Mouse (Mus musculus) forebrain, embryonic 11.5 days (tissue): Measurements from ENCODE around the gene Mybpc2. TPM values are rescaled to one million over a fixed set of nuclear protein-coding genes. Genes with fewer than 3 reads are reported as not detected.

ENCODE experiments used
- ATAC-seq: fragments of 200-750 bp; cut with Nextera tagmentation; replicated peaks from 2 replicates; pipeline ENCODE4 v1.8.0; 2017; ENCODE audit warnings: moderate TSS enrichment; ENCODE audit not compliant: low FRiP score
- DNase-seq: peaks from one replicate; pipeline ENCODE4 v3.0.0-alpha.2; 2017; ENCODE audit warnings: low spot score
- H3K27ac ChIP-seq: fragments of 300-500 bp; sonication (generic); 2 replicates; pipeline ENCODE4 v1.5.1; 2014; ENCODE audit warnings: low read depth, low read length
- H3K27me3 ChIP-seq: fragments of 300-500 bp; sonication (generic); 2 replicates; pipeline ENCODE4 v1.6.1; 2014; ENCODE audit warnings: mild to moderate bottlenecking, low read length, mixed read lengths; ENCODE audit not compliant: control insufficient read depth, insufficient read depth
- H3K36me3 ChIP-seq: fragments of 300-500 bp; sonication (generic); 2 replicates; pipeline ENCODE4 v1.6.1; 2014; ENCODE audit warnings: mild to moderate bottlenecking, low read length, moderate library complexity, mixed read lengths; ENCODE audit not compliant: control insufficient read depth, insufficient read depth
- H3K4me1 ChIP-seq: fragments of 300-500 bp; sonication (generic); replicated peaks from 2 replicates; pipeline ENCODE4 v1.6.1; 2014; ENCODE audit warnings: low read length, mixed read lengths; ENCODE audit not compliant: control insufficient read depth, insufficient read depth
- H3K4me2 ChIP-seq: fragments of 300-500 bp; sonication (generic); 2 replicates; pipeline ENCODE4 v1.6.1; 2014; ENCODE audit warnings: low read depth, mild to moderate bottlenecking, low read length, moderate library complexity, mixed read lengths; ENCODE audit not compliant: severe bottlenecking
- H3K4me3 ChIP-seq: fragments of 300-500 bp; sonication (generic); 2 replicates; pipeline ENCODE4 v1.5.1; 2014; ENCODE audit warnings: low read depth, low read length
- H3K9ac ChIP-seq: fragments of 300-500 bp; sonication (generic); 2 replicates; pipeline ENCODE4 v1.6.1; 2014; ENCODE audit warnings: low read length
- H3K9me3 ChIP-seq: fragments of 300-500 bp; sonication (generic); 2 replicates; pipeline ENCODE4 v1.6.1; 2016; ENCODE audit warnings: low read length, mixed read lengths; ENCODE audit not compliant: control insufficient read depth
- WGBS: fragments of 180-500 bp; shearing (Covaris S2); extraction: QIAGEN DNeasy Blood & Tissue Kit; methylation state at CpG from one replicate; pipeline ENCODE4 v1.1.7; 2014; 5-methylcytosine and 5-hydroxymethylcytosine counted together
- polyA plus RNA-seq: library from polyadenylated mRNA; unstranded; fragments of >200 nt; fragmentation: Nextera tagmentation; extraction: Ambion mirVana; gene quantifications from 2 replicates; pipeline ENCODE4 v1.2.1, GENCODE M21; 2014

Gene Mybpc2
- polyA plus RNA-seq, 1 experiment from 2014 or later = not detected

- ATAC-seq (no peak), DNase-seq (no peak)
- Histone ChIP-seq H3K9me3 (no peaks in the 10 kb centered on the region), H3K4me1 (no peaks in the 10 kb centered on the region), H3K27ac (no peak overlapping the region), H3K4me2 (no peak overlapping the region), H3K27me3 (no peaks in the 10 kb centered on the region), H3K4me3 (no peak overlapping the region), H3K9ac (no peak overlapping the region), H3K36me3 (peaks cover 4% of the 10 kb centered on the region; the same call in 1 of the 2 replicates)
- WGBS = 94% methylated on average over 8 of the region's 8 CpGs
Observed at GRCm38 (mm10) chr7:44488545-44488944, 35.9 kb downstream of the Mybpc2 start.

- no peak for DNase-seq
Observed at GRCm38 (mm10) chr7:44487936-44488335, 36.5 kb downstream of the Mybpc2 start.

DNA sequence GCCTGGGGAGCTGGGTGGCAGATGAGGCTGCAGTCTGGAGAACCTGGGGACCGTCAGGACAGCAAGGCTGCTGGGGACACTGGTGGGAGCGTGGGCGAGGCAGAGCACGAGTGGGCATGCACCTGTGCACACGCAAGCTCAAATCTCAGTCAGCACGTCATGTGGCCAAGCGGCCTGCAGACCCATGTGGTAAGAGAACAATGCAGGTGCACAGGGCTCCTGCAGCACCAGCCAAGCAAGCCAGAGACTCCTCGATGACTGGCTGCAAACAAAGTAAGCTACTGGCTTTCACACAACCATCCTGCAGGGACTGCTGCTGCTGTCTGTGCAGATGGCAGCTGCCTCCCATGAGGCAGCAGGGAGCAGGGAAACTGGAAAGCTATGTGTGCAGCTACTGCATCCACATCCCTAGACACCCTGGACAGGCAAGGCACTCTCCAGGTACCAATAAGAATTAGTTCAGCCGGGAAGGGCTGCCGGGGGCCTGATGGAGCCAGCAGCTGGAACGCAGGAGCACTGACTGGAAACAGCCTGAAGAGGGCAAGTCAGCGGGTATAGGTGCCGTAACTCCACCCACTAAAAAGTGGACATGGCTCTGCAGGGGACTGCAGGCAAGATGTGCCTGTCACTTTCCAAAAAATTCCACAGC lies 37.4 kb downstream of the Mybpc2 start:
- 62% methylated on average over 13 of the region's 13 CpGs for WGBS
- Histone ChIP-seq H3K4me2 (no peak overlapping the region), H3K4me1 (no peaks in the 10 kb centered on the region), H3K27ac (no peak overlapping the region), H3K9ac (no peak overlapping the region; the same call in 1 of the 2 replicates), H3K9me3 (no peaks in the 10 kb centered on the region), H3K27me3 (no peaks in the 10 kb centered on the region), H3K36me3 (peaks cover 4% of the 10 kb centered on the region; the same call in 1 of the 2 replicates), H3K4me3 (no peak overlapping the region)
- ATAC-seq (no peak), DNase-seq (peak; percentile 53)

More at GRCm38 (mm10) chr7:44487936-44488335, 36.5 kb downstream of the Mybpc2 start:
- no peak for ATAC-seq
- Histone ChIP-seq H3K27me3 (no peaks in the 10 kb centered on the region), H3K27ac (no peak overlapping the region), H3K4me2 (no peak overlapping the region), H3K4me1 (no peaks in the 10 kb centered on the region), H3K9me3 (no peaks in the 10 kb centered on the region), H3K9ac (no peak overlapping the region), H3K4me3 (no peak overlapping the region), H3K36me3 (peaks cover 4% of the 10 kb centered on the region; the same call in 1 of the 2 replicates)
- WGBS = 82% methylated on average over 7 of the region's 7 CpGs

GRCm38 (mm10) chr7:44485572-44486195 lies 38.8 kb downstream of the Mybpc2 start:
- Histone ChIP-seq H3K4me1 (no peaks in the 10 kb centered on the region), H3K27me3 (no peaks in the 10 kb centered on the region), H3K4me2 (no peak overlapping the region), H3K4me3 (no peak overlapping the region), H3K36me3 (no peaks in the 10 kb centered on the region), H3K9ac (no peak overlapping the region), H3K9me3 (no peaks in the 10 kb centered on the region), H3K27ac (no peak overlapping the region)
- no peak for ATAC-seq
- DNase-seq = peak; percentile 46
- 70% methylated on average over 7 of the region's 7 CpGs for WGBS

DNA sequence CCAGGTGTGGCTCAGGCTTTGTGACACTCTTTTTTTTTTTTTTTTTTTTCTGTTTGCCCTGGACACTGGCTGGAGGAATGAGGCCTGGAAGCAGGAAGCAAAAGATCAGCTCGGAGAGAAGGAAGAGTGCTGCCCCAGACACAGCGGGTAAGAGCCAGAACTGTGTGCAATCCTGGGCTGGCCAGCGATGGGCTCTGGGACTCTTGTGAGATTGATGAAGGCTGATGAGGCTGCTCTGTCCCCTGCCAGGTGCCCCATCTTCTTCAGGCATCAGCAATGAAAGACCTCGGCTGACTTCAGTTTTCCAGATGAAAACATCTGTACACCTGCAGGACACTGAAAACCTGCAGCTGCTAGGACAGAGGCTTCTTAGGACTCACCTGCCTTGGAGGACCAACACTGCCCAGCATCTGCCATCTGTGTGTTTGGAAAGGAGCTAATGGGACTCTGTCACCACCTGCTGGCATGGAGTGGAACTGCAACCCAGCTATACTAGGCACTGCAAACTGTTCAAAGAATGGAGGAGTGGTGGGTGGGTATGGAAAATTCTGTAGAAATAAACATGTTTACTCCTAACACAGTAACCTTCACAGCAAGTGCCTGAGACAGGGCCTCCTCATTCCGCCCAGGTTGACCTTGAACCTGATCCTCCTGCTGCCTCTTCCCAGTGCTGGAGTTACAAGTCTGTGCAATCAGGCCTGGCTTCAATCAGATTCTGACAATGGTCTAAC lies 39.5 kb downstream of the Mybpc2 start:
- Histone ChIP-seq H3K9ac (no peak overlapping the region), H3K27ac (no peak overlapping the region), H3K36me3 (no peaks in the 10 kb centered on the region), H3K4me1 (no peaks in the 10 kb centered on the region), H3K9me3 (no peaks in the 10 kb centered on the region), H3K27me3 (no peaks in the 10 kb centered on the region), H3K4me2 (no peak overlapping the region), H3K4me3 (no peak overlapping the region)
- DNase-seq = peak; percentile 91
- WGBS = 35% methylated on average over 5 of the region's 5 CpGs
- peak; percentile 84 for ATAC-seq

DNA sequence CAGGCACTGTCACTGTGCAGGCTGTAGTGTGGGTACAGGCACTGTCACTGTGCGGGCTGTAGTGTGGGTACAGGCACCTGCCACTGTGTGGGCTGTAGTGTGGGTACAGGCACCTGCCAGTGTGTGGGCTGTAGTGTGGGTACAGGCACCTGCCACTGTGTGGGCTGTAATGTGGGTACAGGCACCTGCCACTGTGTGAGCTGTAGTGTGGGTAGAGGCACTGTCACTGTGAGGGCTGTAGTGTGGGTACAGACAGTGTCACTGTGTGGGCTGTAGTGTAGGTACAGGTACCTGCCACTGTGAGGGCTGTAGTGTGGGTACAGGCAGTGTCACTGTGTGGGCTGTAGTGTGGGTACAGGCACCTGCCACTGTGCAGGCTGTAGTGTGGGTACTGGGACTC lies 40.3 kb downstream of the Mybpc2 start:
- peak; percentile 48 for DNase-seq
- no peaks in the 10 kb centered on the region for H3K4me1 ChIP-seq
- H3K4me3 ChIP-seq = no peak overlapping the region
- H3K9ac ChIP-seq = no peak overlapping the region
- no peak overlapping the region for H3K27ac ChIP-seq
- no peaks in the 10 kb centered on the region for H3K36me3 ChIP-seq
- no peak for ATAC-seq
- H3K4me2 ChIP-seq = no peak overlapping the region
- H3K9me3 ChIP-seq = no peaks in the 10 kb centered on the region
- no peaks in the 10 kb centered on the region for H3K27me3 ChIP-seq
- WGBS = 100% methylated on average over 1 of the region's 1 CpGs

- Histone ChIP-seq H3K4me3 (no peak overlapping the region), H3K36me3 (no peaks in the 10 kb centered on the region), H3K9me3 (no peaks in the 10 kb centered on the region), H3K27me3 (no peaks in the 10 kb centered on the region), H3K27ac (no peak overlapping the region), H3K4me2 (no peak overlapping the region), H3K4me1 (no peaks in the 10 kb centered on the region), H3K9ac (no peak overlapping the region)
- no peak for ATAC-seq
- WGBS = 75% methylated on average over 3 of the region's 3 CpGs
- DNase-seq = no peak
Observed at GRCm38 (mm10) chr7:44482836-44483435, 41.5 kb downstream of the Mybpc2 start.

DNA sequence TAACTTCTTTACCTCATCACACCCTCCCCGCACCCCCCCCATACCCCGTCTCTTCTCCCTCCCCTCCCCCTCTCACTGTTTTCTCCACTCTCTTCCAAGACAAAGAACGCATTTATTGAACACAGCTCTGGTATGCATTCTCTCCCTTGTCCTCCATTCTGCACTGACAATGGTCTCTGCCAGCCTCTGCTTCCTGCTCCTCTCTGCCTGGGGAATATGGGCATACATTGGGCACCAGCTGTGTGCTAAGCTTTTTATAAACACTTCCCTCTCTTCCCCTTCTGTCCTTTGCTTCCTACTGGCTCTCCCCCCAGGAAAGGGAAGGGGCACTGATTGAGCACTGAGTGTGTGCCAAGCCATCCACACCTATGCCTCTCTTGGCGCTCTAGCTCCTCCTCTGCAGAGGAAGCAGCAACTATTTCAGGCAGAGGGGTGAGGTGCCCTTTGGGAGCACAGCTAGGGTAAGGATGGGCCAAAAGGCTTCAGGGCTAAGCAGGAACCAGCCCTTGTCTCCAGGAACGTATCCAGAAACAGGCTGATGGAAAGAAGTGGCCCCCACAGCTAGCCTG lies 49.3 kb downstream of the Mybpc2 start:
- Histone ChIP-seq H3K9me3 (no peaks in the 10 kb centered on the region), H3K36me3 (no peaks in the 10 kb centered on the region), H3K4me2 (no peak overlapping the region), H3K27me3 (0 out of 2 replicates have a peak, but pooled peaks cover 2% of the 10 kb centered on the region), H3K9ac (no peak overlapping the region), H3K4me3 (no peak overlapping the region), H3K27ac (no peak overlapping the region), H3K4me1 (peaks cover 17% of the 10 kb centered on the region)
- WGBS = 31% methylated on average over 5 of the region's 5 CpGs
- DNase-seq = peak; percentile 48
- ATAC-seq = no peak
